Comparison of ENCODE assay signal across 4 mouse cellular contexts in genomic region chr2:117131041-117131440, GRCm38 (mm10). TPM values are rescaled to one million over a fixed set of nuclear protein-coding genes. Genes with fewer than 3 reads are reported as not detected.
DNase-seq lines count a peak whose midpoint lies in the region; ATAC-seq lines count a peak whose summit lies in the region.
"Not testable (repeated sequence)": the region's sequence is repeated elsewhere in the genome, so short reads cannot be mapped to it uniquely, and the experiment has no call there.

No protein-coding gene starts in this region.

- 0 out of 2 replicates have a peak, but pooled peaks have one; percentile 42 for ATAC-seq in hindbrain, embryonic 15.5 days (ENCODE audit: low FRiP score, low read depth)
- ATAC-seq in hindbrain, embryonic 16.5 days: peak; percentile 67

- not testable (repeated sequence) for H3K27ac ChIP-seq in hindbrain, embryonic 15.5 days (replicated peaks); hindbrain, embryonic 16.5 days (ENCODE audit: low read depth, low read length)

- DNase-seq in ZHBTc4 (ENCODE audit: low read depth, low spot score): peak; percentile 8
- DNase-seq in heart, adult 11 months: peak; percentile 54

- not testable (repeated sequence) for H3K9ac ChIP-seq in hindbrain, embryonic 15.5 days; hindbrain, embryonic 16.5 days (ENCODE audit: low read depth, low read length)

- not testable (repeated sequence) for H3K27me3 ChIP-seq in hindbrain, embryonic 15.5 days; hindbrain, embryonic 16.5 days (replicated peaks; ENCODE audit: control insufficient read depth, insufficient read depth, low read length)

- H3K4me1 ChIP-seq in hindbrain, embryonic 15.5 days (replicated peaks); hindbrain, embryonic 16.5 days (ENCODE audit: control insufficient read depth, insufficient read depth, low read depth, low read length): not testable (repeated sequence)

- WGBS in hindbrain, embryonic 15.5 days: 93% methylated on average over 7 of the region's 7 CpGs
- WGBS in hindbrain, embryonic 16.5 days: 94% methylated on average over 7 of the region's 7 CpGs

- H3K36me3 ChIP-seq in hindbrain, embryonic 15.5 days; hindbrain, embryonic 16.5 days (ENCODE audit: control insufficient read depth, insufficient read depth, low read length): not testable (repeated sequence)

- not testable (repeated sequence) for H3K9me3 ChIP-seq in hindbrain, embryonic 15.5 days; hindbrain, embryonic 16.5 days (ENCODE audit: control insufficient read depth, low read length)

- H3K4me3 ChIP-seq in hindbrain, embryonic 15.5 days; hindbrain, embryonic 16.5 days (ENCODE audit: low read length): not testable (repeated sequence)

- not testable (repeated sequence) for H3K4me2 ChIP-seq in hindbrain, embryonic 15.5 days; hindbrain, embryonic 16.5 days (ENCODE audit: low read length)

RNA-seq across cellular contexts. Expression of gene Spred1, which starts 9.9 kb away (rescaled TPM):
- polyA plus RNA-seq in hindbrain, embryonic 15.5 days (2015; fragmentation: Nextera tagmentation; extraction: Ambion mirVana): 12.6 and 14.7 TPM in 2 replicates
- polyA plus RNA-seq in hindbrain, embryonic 16.5 days (2015; fragmentation: Nextera tagmentation; extraction: Ambion mirVana): 7.4 and 7.7 TPM in 2 replicates
